Mouse (Mus musculus): ENCODE results near the gene Cipc.

DNA sequence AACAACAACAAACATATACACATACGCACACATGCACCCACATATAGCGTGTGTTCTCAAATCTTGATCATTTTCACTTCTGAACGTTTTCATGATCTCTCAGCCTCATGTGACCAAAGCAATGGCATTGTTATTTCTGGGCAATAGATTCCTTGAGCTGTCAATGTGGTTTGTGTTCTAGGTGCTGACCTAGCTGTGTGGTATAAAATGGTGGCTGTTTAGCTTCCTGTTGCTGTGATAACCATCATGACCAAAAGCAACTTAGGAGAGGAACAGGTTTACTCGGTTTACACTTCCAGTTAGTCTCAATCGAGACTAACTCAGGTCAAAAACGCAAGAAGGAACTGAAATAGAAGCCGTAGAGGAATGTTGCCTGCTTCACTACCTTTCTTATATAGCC, 24.2 kb downstream of the Cipc start:
- TF ChIP-seq POLR2A (IDR thresholded peaks at IDR 0.05; ENCODE audit: insufficient read depth, low read depth, low read length) (no peak), CTCF (IDR thresholded peaks at IDR 0.05; ENCODE audit: insufficient read depth, low read depth, low read length) (no peak)

Measured in olfactory bulb, adult 2 months (tissue).